Mouse (Mus musculus) cortical plate, adult 2 months (tissue): Measurements from ENCODE around the gene Fbxw8.

Experiments used
- CTCF ChIP-seq: fragments of 200-500 bp; IDR thresholded peaks from 2 replicates; pipeline ENCODE4 v1.5.1; 2011; ENCODE audit warnings: mild to moderate bottlenecking, control low read depth, low read length; ENCODE audit not compliant: insufficient read depth; ENCODE audit errors: extremely low read depth
- POLR2A ChIP-seq: fragments of 200-500 bp; IDR thresholded peaks from 2 replicates; pipeline ENCODE4 v1.6.1; 2011; ENCODE audit warnings: mild to moderate bottlenecking, low read length, control low read depth; ENCODE audit not compliant: insufficient read depth; ENCODE audit errors: extremely low read depth

DNA sequence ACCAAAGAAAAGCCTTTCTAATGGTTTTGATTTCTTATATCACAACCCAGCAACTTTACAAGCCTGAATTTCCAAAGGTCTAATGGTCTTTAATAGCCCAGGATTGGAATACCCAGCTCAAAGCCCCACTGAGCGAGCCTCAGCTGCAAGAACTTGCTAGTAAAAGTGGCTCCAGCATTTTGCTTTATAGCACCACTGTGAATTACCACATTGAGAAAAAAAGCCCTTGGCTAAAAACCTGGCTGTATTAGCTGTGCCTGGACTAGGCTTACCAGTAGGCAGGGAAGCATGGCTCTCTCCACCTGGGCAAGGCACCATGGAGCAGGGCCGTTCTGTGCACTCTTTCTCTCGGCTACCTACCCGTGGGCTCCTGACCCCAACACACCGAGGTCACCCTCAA, 18.9 kb downstream of the Fbxw8 start:
- TF ChIP-seq POLR2A (no peak), CTCF (no peak)
